Mouse (Mus musculus): ENCODE measurements around the gene Mbtps1. TPM values are rescaled to one million over a fixed set of nuclear protein-coding genes. Genes with fewer than 3 reads are reported as not detected.

Gene Mbtps1
- polyA plus RNA-seq, 1 experiment from 2014 or later = 144 TPM

- TF ChIP-seq CTCF (IDR thresholded peaks at IDR 0.05) = no peak
- no peaks in the 10 kb centered on the region for H3K27me3 ChIP-seq
- no peak for DNase-seq (ENCODE audit: low read depth, low spot score)
- ChIA-PET CTCF (interaction anchor here (0.7 to 3.0 kb wide), 3 partner anchors 9 to 92 kb away, joined by 3 to 8 read pairs (median 3); no protein-coding TSS in a partner anchor), POLR2A (interaction anchor here (0.6 kb wide), 2 partner anchors 151 to 258 kb away, joined by 3 read pairs; no protein-coding TSS in a partner anchor)
- ATAC-seq = no peak
- in situ Hi-C loops (cut with MboI; ENCODE audit: low pct_unique_long_range_greater_than_20kb) = no loop called here
These were observed 53.0 kb downstream of the Mbtps1 start for GRCm38 (mm10) chr8:119505488-119505887.

GRCm38 (mm10) chr8:119503191-119503767 lies 55.3 kb downstream of the Mbtps1 start:
- ATAC-seq = no peak
- in situ Hi-C loops (cut with MboI; ENCODE audit: low pct_unique_long_range_greater_than_20kb) = no loop called here

GRCm38 (mm10) chr8:119502111-119502510 lies 56.4 kb downstream of the Mbtps1 start:
- in situ Hi-C loops (cut with MboI; ENCODE audit: low pct_unique_long_range_greater_than_20kb) = no loop called here
- ATAC-seq (no peak), DNase-seq (ENCODE audit: low read depth, low spot score) (peak; percentile 20)
- no peaks in the 10 kb centered on the region for H3K27me3 ChIP-seq
- ChIA-PET CTCF (interaction anchor here (0.9 kb wide), 1 partner anchor 122 kb away, joined by 3 read pairs; no protein-coding TSS in a partner anchor), POLR2A (interaction anchor here (0.6 kb wide), 1 partner anchor 50 kb away, joined by 3 read pairs; no protein-coding TSS in a partner anchor)
- TF ChIP-seq CTCF (IDR thresholded peaks at IDR 0.05) = no peak

More at GRCm38 (mm10) chr8:119503191-119503767, 55.3 kb downstream of the Mbtps1 start:
- DNase-seq (ENCODE audit: low read depth, low spot score) = no peak
- ChIA-PET CTCF (interaction anchor here (0.9 kb wide), 1 partner anchor 123 kb away, joined by 3 read pairs; no protein-coding TSS in a partner anchor), POLR2A (no interaction called here)
- no peak for TF ChIP-seq CTCF (IDR thresholded peaks at IDR 0.05)
- no peaks in the 10 kb centered on the region for H3K27me3 ChIP-seq

- H3K27me3 ChIP-seq = no peaks in the 10 kb centered on the region
- ChIA-PET CTCF (no interaction called here), POLR2A (no interaction called here)
- no peak for TF ChIP-seq CTCF (IDR thresholded peaks at IDR 0.05)
- DNase-seq (ENCODE audit: low read depth, low spot score) (no peak), ATAC-seq (no peak)
- in situ Hi-C loops (cut with MboI; ENCODE audit: low pct_unique_long_range_greater_than_20kb) = no loop called here
These were observed 56.9 kb downstream of the Mbtps1 start, which contains the start of gene Slc38a8 for GRCm38 (mm10) chr8:119501598-119501997. Slc38a8 (minus strand) TSS chr8:119501698.

- ChIA-PET POLR2A (no interaction called here), CTCF (interaction anchor here (1.7 to 2.1 kb wide), 3 partner anchors 59 to 115 kb away, joined by 4 to 8 read pairs (median 8); no protein-coding TSS in a partner anchor)
- no peak for TF ChIP-seq CTCF (IDR thresholded peaks at IDR 0.05)
- ATAC-seq = no peak
- H3K27me3 ChIP-seq = no peaks in the 10 kb centered on the region
- no peak for DNase-seq (ENCODE audit: low read depth, low spot score)
- in situ Hi-C loops (cut with MboI; ENCODE audit: low pct_unique_long_range_greater_than_20kb) = loop anchor here (5.0 kb wide), 2 partner anchors 48 to 88 kb away; no protein-coding TSS in a partner anchor
These were observed 58.7 kb downstream of the Mbtps1 start for GRCm38 (mm10) chr8:119499836-119500235.

- TF ChIP-seq CTCF (IDR thresholded peaks at IDR 0.05) = no peak
- peaks cover 10% of the 10 kb centered on the region for H3K27me3 ChIP-seq
- no peak for DNase-seq (ENCODE audit: low read depth, low spot score)
- CTCF ChIA-PET = interaction anchor here (1.9 to 2.5 kb wide), 2 partner anchors 10 to 84 kb away, joined by 8 to 13 read pairs; no protein-coding TSS in a partner anchor
- POLR2A ChIA-PET = no interaction called here
- in situ Hi-C loops (cut with MboI; ENCODE audit: low pct_unique_long_range_greater_than_20kb) = loop anchor here (5.0 kb wide), 2 partner anchors 45 to 85 kb away; no protein-coding TSS in a partner anchor
- peak; percentile 21 for ATAC-seq
These were observed 61.7 kb downstream of the Mbtps1 start for GRCm38 (mm10) chr8:119496848-119497247.

- CTCF ChIA-PET = no interaction called here
- no peak for ATAC-seq
- in situ Hi-C loops (cut with MboI; ENCODE audit: low pct_unique_long_range_greater_than_20kb) = no loop called here
These were observed 71.4 kb downstream of the Mbtps1 start for GRCm38 (mm10) chr8:119487093-119487492.

GRCm38 (mm10) chr8:119484145-119484896 lies 74.2 kb downstream of the Mbtps1 start:
- TF ChIP-seq CTCF (IDR thresholded peaks at IDR 0.05) = no peak
- in situ Hi-C loops (cut with MboI; ENCODE audit: low pct_unique_long_range_greater_than_20kb) = no loop called here
- ChIA-PET POLR2A (no interaction called here), CTCF (no interaction called here)
- DNase-seq (ENCODE audit: low read depth, low spot score) (no peak), ATAC-seq (no peak)
- peaks cover 3% of the 10 kb centered on the region for H3K27me3 ChIP-seq

More at GRCm38 (mm10) chr8:119487093-119487492, 71.4 kb downstream of the Mbtps1 start:
- no peak for DNase-seq (ENCODE audit: low read depth, low spot score)
- POLR2A ChIA-PET = no interaction called here
- no peak for TF ChIP-seq CTCF (IDR thresholded peaks at IDR 0.05)
- H3K27me3 ChIP-seq = peaks cover 3% of the 10 kb centered on the region

- DNase-seq (ENCODE audit: low read depth, low spot score) = no peak
- CTCF ChIA-PET = interaction anchor here (1.3 kb wide), 1 partner anchor 13 kb away, joined by 4 read pairs; no protein-coding TSS in a partner anchor
- POLR2A ChIA-PET = no interaction called here
- in situ Hi-C loops (cut with MboI; ENCODE audit: low pct_unique_long_range_greater_than_20kb) = no loop called here
- ATAC-seq = no peak
- peaks cover 19% of the 10 kb centered on the region for H3K27me3 ChIP-seq
- no peak for TF ChIP-seq CTCF (IDR thresholded peaks at IDR 0.05)
These were observed 79.9 kb downstream of the Mbtps1 start for GRCm38 (mm10) chr8:119478684-119479083.

GRCm38 (mm10) chr8:119468091-119468490 lies 90.4 kb downstream of the Mbtps1 start:
- peaks cover 25% of the 10 kb centered on the region for H3K27me3 ChIP-seq
- ChIA-PET CTCF (no interaction called here), POLR2A (no interaction called here)
- ATAC-seq (no peak), DNase-seq (ENCODE audit: low read depth, low spot score) (no peak)
- in situ Hi-C loops (cut with MboI; ENCODE audit: low pct_unique_long_range_greater_than_20kb) = no loop called here
- no peak for TF ChIP-seq CTCF (IDR thresholded peaks at IDR 0.05)

GRCm38 (mm10) chr8:119466794-119467193 lies 91.7 kb downstream of the Mbtps1 start:
- POLR2A ChIA-PET = no interaction called here
- peaks cover 25% of the 10 kb centered on the region for H3K27me3 ChIP-seq

More at GRCm38 (mm10) chr8:119466794-119467193, 91.7 kb downstream of the Mbtps1 start:
- ATAC-seq (no peak), DNase-seq (ENCODE audit: low read depth, low spot score) (no peak)
- in situ Hi-C loops (cut with MboI; ENCODE audit: low pct_unique_long_range_greater_than_20kb) = no loop called here
- TF ChIP-seq CTCF (IDR thresholded peaks at IDR 0.05) = no peak
- CTCF ChIA-PET = no interaction called here

Data from Patski (cell line).